Mouse (Mus musculus): ENCODE results near the gene Ccdc92.

DNA sequence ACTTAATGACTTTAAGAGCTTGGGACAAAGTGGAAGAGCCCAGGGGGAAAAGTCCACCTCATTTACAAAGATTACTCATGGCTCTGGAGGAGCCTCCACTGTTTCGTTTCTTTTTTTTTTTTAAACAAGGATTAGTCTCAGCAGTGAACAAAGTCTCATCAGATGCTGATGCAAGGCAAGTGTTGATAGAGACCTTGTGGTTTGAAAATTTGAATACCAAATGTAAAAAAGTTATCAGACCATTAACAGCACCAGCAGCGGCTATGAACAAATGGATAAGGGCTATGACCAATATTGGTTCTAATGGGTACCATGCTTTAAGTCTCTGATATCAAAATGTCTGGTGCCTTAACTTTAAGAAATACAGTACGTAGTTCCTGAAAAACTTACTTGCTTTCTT, 13.2 kb downstream of the Ccdc92 start:
- TF ChIP-seq EP300 (IDR thresholded peaks at IDR 0.05; ENCODE audit: low read depth in 1 of 2, low read length in 2 of 2) (peak; percentile 61 to 73), MAZ (IDR thresholded peaks at IDR 0.05; ENCODE audit: low read depth, low read length) (no peak), POLR2A (IDR thresholded peaks at IDR 0.05; ENCODE audit: control insufficient read depth in 1 of 2, insufficient read depth in 1 of 2, low read depth in 1 of 2, low read length in 2 of 2, poor library complexity in 1 of 2) (no peak)
